Mouse (Mus musculus): ENCODE measurements around the gene Dnah17. TPM values are rescaled to one million over a fixed set of nuclear protein-coding genes. Genes with fewer than 3 reads are reported as not detected.

Dnah17 gene
- polyA plus RNA-seq, 1 experiment = 0.16 TPM

GRCm38 (mm10) chr11:118043293-118043907 lies 87.0 kb downstream of the Dnah17 start:
- no peak overlapping the region for H3K4me2 ChIP-seq (ENCODE audit: low read depth)
- TF ChIP-seq MYOD1 (IDR thresholded peaks at IDR 0.05; ENCODE audit: control insufficient read depth in 1 of 3, insufficient read length in 2 of 3, low read depth in 2 of 3) (peak in 1 of 3 experiments; percentile 63), TCF3 (IDR thresholded peaks at IDR 0.05; ENCODE audit: insufficient read length, low read depth) (no peak), E2F4 (IDR thresholded peaks at IDR 0.05; ENCODE audit: insufficient read depth) (no peak), TCF12 (IDR thresholded peaks at IDR 0.05; ENCODE audit: insufficient read depth, poor library complexity, severe bottlenecking) (no peak), CEBPB (IDR thresholded peaks at IDR 0.05; ENCODE audit: insufficient read depth, poor library complexity, severe bottlenecking) (no peak), SRF (IDR thresholded peaks at IDR 0.05; ENCODE audit: control insufficient read depth, insufficient read length, low read depth) (no peak), POLR2A (IDR thresholded peaks at IDR 0.05; ENCODE audit: insufficient read length, low read depth) (no peak), MAX (IDR thresholded peaks at IDR 0.05; ENCODE audit: low read depth) (no peak), REST (IDR thresholded peaks at IDR 0.05; ENCODE audit: insufficient read depth, insufficient read length) (no peak), USF1 (IDR thresholded peaks at IDR 0.05; ENCODE audit: low read depth) (no peak), MYOG (IDR thresholded peaks at IDR 0.05; ENCODE audit: control insufficient read depth in 1 of 3, insufficient read depth in 1 of 3, insufficient read length in 2 of 3, low read depth in 2 of 3) (peak in 2 of 3 experiments; percentile 63 to 74), POLR2AphosphoS2 (IDR thresholded peaks at IDR 0.05; ENCODE audit: insufficient read length, low read depth) (no peak)
- H3ac ChIP-seq (ENCODE audit: control insufficient read depth, insufficient read length) = no peak overlapping the region
- no peaks in the 10 kb centered on the region for H3K27me3 ChIP-seq (ENCODE audit: control insufficient read depth, insufficient read depth, insufficient read length)
- H3K36me3 ChIP-seq (ENCODE audit: control insufficient read depth, insufficient read depth) = no peaks in the 10 kb centered on the region
- H3K79me2 ChIP-seq (ENCODE audit: control insufficient read depth, insufficient read depth) = no peaks in the 10 kb centered on the region
- no peak overlapping the region for H3K4me3 ChIP-seq

- no peaks in the 10 kb centered on the region for H3K36me3 ChIP-seq (ENCODE audit: control insufficient read depth, insufficient read depth)
- no peak overlapping the region for H3ac ChIP-seq (ENCODE audit: control insufficient read depth, insufficient read length)
- H3K27me3 ChIP-seq (ENCODE audit: control insufficient read depth, insufficient read depth, insufficient read length) = no peaks in the 10 kb centered on the region
- no peak overlapping the region for H3K4me2 ChIP-seq (ENCODE audit: low read depth)
- no peak for TF ChIP-seq SRF (IDR thresholded peaks at IDR 0.05; ENCODE audit: control insufficient read depth, insufficient read length, low read depth)
- H3K79me2 ChIP-seq (ENCODE audit: control insufficient read depth, insufficient read depth) = no peaks in the 10 kb centered on the region
- H3K4me3 ChIP-seq = no peak overlapping the region
Observed at GRCm38 (mm10) chr11:118042791-118043190, 87.6 kb downstream of the Dnah17 start.

GRCm38 (mm10) chr11:118035068-118035467 lies 95.4 kb downstream of the Dnah17 start:
- Histone ChIP-seq H3K4me3 (no peak overlapping the region), H3K79me2 (ENCODE audit: control insufficient read depth, insufficient read depth) (no peaks in the 10 kb centered on the region)

GRCm38 (mm10) chr11:118034395-118034794 lies 96.0 kb downstream of the Dnah17 start:
- H3ac ChIP-seq (ENCODE audit: control insufficient read depth, insufficient read length) = no peak overlapping the region
- no peaks in the 10 kb centered on the region for H3K27me3 ChIP-seq (ENCODE audit: control insufficient read depth, insufficient read depth, insufficient read length)
- H3K79me2 ChIP-seq (ENCODE audit: control insufficient read depth, insufficient read depth) = no peaks in the 10 kb centered on the region
- H3K4me3 ChIP-seq = no peak overlapping the region
- no peak for TF ChIP-seq USF1 (IDR thresholded peaks at IDR 0.05; ENCODE audit: low read depth)
- no peak for TF ChIP-seq CEBPB (IDR thresholded peaks at IDR 0.05; ENCODE audit: insufficient read depth, poor library complexity, severe bottlenecking)
- TF ChIP-seq REST (IDR thresholded peaks at IDR 0.05; ENCODE audit: insufficient read depth, insufficient read length) = no peak
- TF ChIP-seq MYOG (IDR thresholded peaks at IDR 0.05; ENCODE audit: control insufficient read depth in 1 of 3, insufficient read depth in 1 of 3, insufficient read length in 2 of 3, low read depth in 2 of 3) = peak; percentile 30 to 97 (median 56)
- peak in 2 of 3 experiments; percentile 68 to 97 for TF ChIP-seq MYOD1 (IDR thresholded peaks at IDR 0.05; ENCODE audit: control insufficient read depth in 1 of 3, insufficient read length in 2 of 3, low read depth in 2 of 3)
- TF ChIP-seq TCF3 (IDR thresholded peaks at IDR 0.05; ENCODE audit: insufficient read length, low read depth) = peak; percentile 68
- peak; percentile 37 for TF ChIP-seq TCF12 (IDR thresholded peaks at IDR 0.05; ENCODE audit: insufficient read depth, poor library complexity, severe bottlenecking)
- no peak for TF ChIP-seq E2F4 (IDR thresholded peaks at IDR 0.05; ENCODE audit: insufficient read depth)
- no peak for TF ChIP-seq POLR2AphosphoS2 (IDR thresholded peaks at IDR 0.05; ENCODE audit: insufficient read length, low read depth)
- no peak overlapping the region for H3K4me2 ChIP-seq (ENCODE audit: low read depth)
- H3K36me3 ChIP-seq (ENCODE audit: control insufficient read depth, insufficient read depth) = no peaks in the 10 kb centered on the region

More at GRCm38 (mm10) chr11:118035068-118035467, 95.4 kb downstream of the Dnah17 start:
- H3K27me3 ChIP-seq (ENCODE audit: control insufficient read depth, insufficient read depth, insufficient read length) = no peaks in the 10 kb centered on the region
- TF ChIP-seq MYOG (IDR thresholded peaks at IDR 0.05; ENCODE audit: control insufficient read depth in 1 of 3, insufficient read depth in 1 of 3, insufficient read length in 2 of 3, low read depth in 2 of 3) (no peak), SRF (IDR thresholded peaks at IDR 0.05; ENCODE audit: control insufficient read depth, insufficient read length, low read depth) (no peak), E2F4 (IDR thresholded peaks at IDR 0.05; ENCODE audit: insufficient read depth) (no peak), MYOD1 (IDR thresholded peaks at IDR 0.05; ENCODE audit: control insufficient read depth in 1 of 3, insufficient read length in 2 of 3, low read depth in 2 of 3) (no peak), REST (IDR thresholded peaks at IDR 0.05; ENCODE audit: insufficient read depth, insufficient read length) (no peak), POLR2AphosphoS2 (IDR thresholded peaks at IDR 0.05; ENCODE audit: insufficient read length, low read depth) (no peak)
- H3ac ChIP-seq (ENCODE audit: control insufficient read depth, insufficient read length) = no peak overlapping the region
- H3K36me3 ChIP-seq (ENCODE audit: control insufficient read depth, insufficient read depth) = no peaks in the 10 kb centered on the region
- no peak overlapping the region for H3K4me2 ChIP-seq (ENCODE audit: low read depth)

- no peak overlapping the region for H3K4me2 ChIP-seq (ENCODE audit: low read depth)
- no peaks in the 10 kb centered on the region for H3K79me2 ChIP-seq (ENCODE audit: control insufficient read depth, insufficient read depth)
- no peak overlapping the region for H3K4me3 ChIP-seq
- no peak for TF ChIP-seq MYOD1 (IDR thresholded peaks at IDR 0.05; ENCODE audit: control insufficient read depth in 1 of 3, insufficient read length in 2 of 3, low read depth in 2 of 3)
- no peak for TF ChIP-seq TCF12 (IDR thresholded peaks at IDR 0.05; ENCODE audit: insufficient read depth, poor library complexity, severe bottlenecking)
- TF ChIP-seq SRF (IDR thresholded peaks at IDR 0.05; ENCODE audit: control insufficient read depth, insufficient read length, low read depth) = no peak
- TF ChIP-seq POLR2AphosphoS2 (IDR thresholded peaks at IDR 0.05; ENCODE audit: insufficient read length, low read depth) = no peak
- no peak for TF ChIP-seq MAX (IDR thresholded peaks at IDR 0.05; ENCODE audit: low read depth)
- TF ChIP-seq MYOG (IDR thresholded peaks at IDR 0.05; ENCODE audit: control insufficient read depth in 1 of 3, insufficient read depth in 1 of 3, insufficient read length in 2 of 3, low read depth in 2 of 3) = no peak
- TF ChIP-seq POLR2A (IDR thresholded peaks at IDR 0.05; ENCODE audit: insufficient read length, low read depth) = no peak
- no peak for TF ChIP-seq TCF3 (IDR thresholded peaks at IDR 0.05; ENCODE audit: insufficient read length, low read depth)
- TF ChIP-seq USF1 (IDR thresholded peaks at IDR 0.05; ENCODE audit: low read depth) = no peak
- no peak for TF ChIP-seq E2F4 (IDR thresholded peaks at IDR 0.05; ENCODE audit: insufficient read depth)
- no peak for TF ChIP-seq CEBPB (IDR thresholded peaks at IDR 0.05; ENCODE audit: insufficient read depth, poor library complexity, severe bottlenecking)
- H3ac ChIP-seq (ENCODE audit: control insufficient read depth, insufficient read length) = no peak overlapping the region
- no peaks in the 10 kb centered on the region for H3K36me3 ChIP-seq (ENCODE audit: control insufficient read depth, insufficient read depth)
- no peaks in the 10 kb centered on the region for H3K27me3 ChIP-seq (ENCODE audit: control insufficient read depth, insufficient read depth, insufficient read length)
Observed at GRCm38 (mm10) chr11:118031134-118031533, 99.3 kb downstream of the Dnah17 start.
